Mouse (Mus musculus): ENCODE results near the gene Ttll9. TPM values are rescaled to one million over a fixed set of nuclear protein-coding genes. Genes with fewer than 3 reads are reported as not detected.

The Ttll9 gene
- 1.1 and 1.2 TPM in 2 replicates for polyA plus RNA-seq (2014; fragmentation: Nextera tagmentation; extraction: Ambion mirVana)

DNA sequence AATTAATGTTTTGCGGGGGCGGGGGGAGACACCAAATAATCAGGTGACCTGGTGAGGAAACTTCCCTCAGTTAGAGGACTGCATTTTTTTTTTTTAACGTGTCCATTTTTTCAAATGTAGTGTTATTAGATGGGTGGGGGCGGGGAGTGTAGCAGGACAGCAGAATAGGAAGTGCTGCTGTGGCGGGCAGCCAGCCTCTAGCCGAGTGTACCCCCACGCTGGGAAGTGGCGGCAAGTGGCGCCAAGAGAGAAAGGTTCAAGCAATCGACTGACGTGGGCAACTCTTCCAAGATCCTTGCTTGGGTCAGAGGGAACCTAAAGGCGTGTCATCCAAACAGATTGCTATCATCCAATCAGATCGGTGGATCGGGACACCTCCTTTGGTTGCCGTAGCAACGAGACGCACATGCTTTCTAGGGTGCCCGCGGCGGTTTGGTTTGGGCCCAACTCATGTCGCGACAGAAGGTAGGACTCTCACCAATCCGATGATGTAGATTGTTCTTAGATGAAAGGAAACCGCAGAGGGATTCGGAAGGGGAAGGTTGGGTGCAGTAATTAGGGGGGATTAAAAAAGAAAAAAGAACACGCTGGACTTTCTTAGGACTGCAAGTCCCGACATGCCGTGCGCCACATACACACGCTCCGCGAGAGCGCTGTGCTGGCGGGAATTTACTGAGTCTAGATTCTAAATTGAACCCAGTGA lies at the start of gene Ttll9:
Gene Ttll9, plus strand, starts transcription at position 395 of the 703 bp plus-strand sequence.
- 2% methylated on average over 34 of the region's 34 CpGs for WGBS
- peak; percentile 93 for ATAC-seq (ENCODE audit: low FRiP score, low TSS enrichment)
- no peaks in the 10 kb centered on the region for H3K27me3 ChIP-seq (ENCODE audit: control insufficient read depth, insufficient read depth, low read length)

GRCm38 (mm10) chr2:152913471-152913870 lies 48.8 kb upstream of the Ttll9 start:
- ATAC-seq (ENCODE audit: low FRiP score, low TSS enrichment): no peak
- Histone ChIP-seq H3K4me2 (replicated peaks; ENCODE audit: low read depth, low read length) (no peak overlapping the region), H3K27me3 (ENCODE audit: control insufficient read depth, insufficient read depth, low read length) (peaks cover 16% of the 10 kb centered on the region), H3K36me3 (ENCODE audit: control insufficient read depth, insufficient read depth, low read length) (no peaks in the 10 kb centered on the region), H3K4me1 (ENCODE audit: control insufficient read depth, insufficient read depth, low read length) (peaks cover 13% of the 10 kb centered on the region), H3K4me3 (ENCODE audit: low read length) (no peak overlapping the region), H3K9ac (ENCODE audit: low read depth, low read length) (no peak overlapping the region), H3K9me3 (ENCODE audit: control insufficient read depth, low read length) (no peaks in the 10 kb centered on the region), H3K27ac (ENCODE audit: low read depth, low read length) (no peak overlapping the region)
- WGBS: 23% methylated on average over 7 of the region's 7 CpGs

More for the DNA sequence above, at the start of gene Ttll9:
- Histone ChIP-seq H3K9me3 (ENCODE audit: control insufficient read depth, low read length) (no peaks in the 10 kb centered on the region), H3K4me1 (ENCODE audit: control insufficient read depth, insufficient read depth, low read length) (peaks cover 3% of the 10 kb centered on the region; the same call in 1 of the 2 replicates), H3K9ac (ENCODE audit: low read depth, low read length) (peak within 1 kb of the TSS; percentile 38), H3K4me2 (replicated peaks; ENCODE audit: low read depth, low read length) (peak within 1 kb of the TSS; percentile 56), H3K27ac (ENCODE audit: low read depth, low read length) (no peak within 1 kb of the TSS), H3K4me3 (ENCODE audit: low read length) (peak within 1 kb of the TSS; percentile 34), H3K36me3 (ENCODE audit: control insufficient read depth, insufficient read depth, low read length) (no peaks in the 10 kb centered on the region)

- Histone ChIP-seq H3K27ac (ENCODE audit: low read depth, low read length) (no peak overlapping the region), H3K36me3 (ENCODE audit: control insufficient read depth, insufficient read depth, low read length) (no peaks in the 10 kb centered on the region), H3K4me2 (replicated peaks; ENCODE audit: low read depth, low read length) (peak overlapping the region; percentile 34), H3K9me3 (ENCODE audit: control insufficient read depth, low read length) (no peaks in the 10 kb centered on the region), H3K9ac (ENCODE audit: low read depth, low read length) (no peak overlapping the region), H3K4me3 (ENCODE audit: low read length) (no peak overlapping the region), H3K4me1 (ENCODE audit: control insufficient read depth, insufficient read depth, low read length) (peaks cover 17% of the 10 kb centered on the region), H3K27me3 (ENCODE audit: control insufficient read depth, insufficient read depth, low read length) (peaks cover 16% of the 10 kb centered on the region)
- 2% methylated on average over 17 of the region's 18 CpGs for WGBS
- peak; percentile 60 for ATAC-seq (ENCODE audit: low FRiP score, low TSS enrichment)
These were observed 47.8 kb upstream of the Ttll9 start for GRCm38 (mm10) chr2:152914310-152915120.

DNA sequence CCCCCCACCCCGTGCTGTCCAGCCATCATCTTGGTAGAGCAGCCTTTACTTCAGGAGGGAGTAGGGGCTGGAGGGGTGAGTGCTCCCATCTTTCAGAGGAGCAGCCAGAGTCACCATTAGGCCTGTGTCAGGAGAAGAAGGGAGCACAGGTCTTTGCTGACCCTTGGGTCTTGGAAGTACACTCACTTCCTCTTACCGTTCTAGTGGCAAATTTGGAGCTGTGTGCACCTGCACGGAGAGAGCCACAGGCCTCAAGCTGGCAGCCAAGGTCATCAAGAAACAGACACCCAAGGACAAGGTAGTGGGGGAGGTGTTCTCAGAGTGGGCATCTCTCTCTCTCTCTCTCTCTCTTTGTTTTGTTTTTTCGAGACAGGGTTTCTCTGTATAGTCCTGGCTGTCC lies 46.8 kb upstream of the Ttll9 start:
- Histone ChIP-seq H3K27me3 (ENCODE audit: control insufficient read depth, insufficient read depth, low read length) (peaks cover 15% of the 10 kb centered on the region), H3K9me3 (ENCODE audit: control insufficient read depth, low read length) (no peaks in the 10 kb centered on the region), H3K36me3 (ENCODE audit: control insufficient read depth, insufficient read depth, low read length) (no peaks in the 10 kb centered on the region), H3K4me2 (replicated peaks; ENCODE audit: low read depth, low read length) (no peak overlapping the region), H3K4me1 (ENCODE audit: control insufficient read depth, insufficient read depth, low read length) (peaks cover 17% of the 10 kb centered on the region), H3K27ac (ENCODE audit: low read depth, low read length) (no peak overlapping the region), H3K9ac (ENCODE audit: low read depth, low read length) (no peak overlapping the region), H3K4me3 (ENCODE audit: low read length) (no peak overlapping the region)
- no peak for ATAC-seq (ENCODE audit: low FRiP score, low TSS enrichment)
- WGBS: 76% methylated on average over 4 of the region's 4 CpGs

DNA sequence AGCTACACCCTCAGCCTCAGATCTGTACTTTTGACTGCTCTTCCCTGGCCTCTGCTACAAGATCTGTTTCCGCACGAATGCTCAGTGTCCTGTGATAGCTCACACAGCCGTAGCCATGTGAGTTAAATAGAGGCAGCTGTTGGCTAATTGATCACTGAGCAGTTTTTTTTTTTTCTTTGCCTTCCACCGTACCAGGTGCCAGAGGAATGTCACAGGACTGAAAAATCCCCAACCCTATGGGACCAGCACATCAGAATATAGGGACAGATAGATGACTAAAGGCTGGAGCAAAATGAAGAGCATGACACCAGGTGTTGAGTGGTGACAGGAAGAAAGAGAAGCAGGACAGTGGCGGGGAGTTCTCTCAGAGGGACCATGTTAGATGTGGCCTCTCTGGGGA lies 46.2 kb upstream of the Ttll9 start:
- Histone ChIP-seq H3K4me3 (ENCODE audit: low read length) (no peak overlapping the region), H3K4me2 (replicated peaks; ENCODE audit: low read depth, low read length) (no peak overlapping the region), H3K4me1 (ENCODE audit: control insufficient read depth, insufficient read depth, low read length) (peaks cover 17% of the 10 kb centered on the region), H3K27ac (ENCODE audit: low read depth, low read length) (no peak overlapping the region), H3K36me3 (ENCODE audit: control insufficient read depth, insufficient read depth, low read length) (no peaks in the 10 kb centered on the region), H3K9ac (ENCODE audit: low read depth, low read length) (no peak overlapping the region), H3K27me3 (ENCODE audit: control insufficient read depth, insufficient read depth, low read length) (peaks cover 14% of the 10 kb centered on the region), H3K9me3 (ENCODE audit: control insufficient read depth, low read length) (no peaks in the 10 kb centered on the region)
- ATAC-seq (ENCODE audit: low FRiP score, low TSS enrichment): no peak
- WGBS: 53% methylated on average over 5 of the region's 5 CpGs

DNA sequence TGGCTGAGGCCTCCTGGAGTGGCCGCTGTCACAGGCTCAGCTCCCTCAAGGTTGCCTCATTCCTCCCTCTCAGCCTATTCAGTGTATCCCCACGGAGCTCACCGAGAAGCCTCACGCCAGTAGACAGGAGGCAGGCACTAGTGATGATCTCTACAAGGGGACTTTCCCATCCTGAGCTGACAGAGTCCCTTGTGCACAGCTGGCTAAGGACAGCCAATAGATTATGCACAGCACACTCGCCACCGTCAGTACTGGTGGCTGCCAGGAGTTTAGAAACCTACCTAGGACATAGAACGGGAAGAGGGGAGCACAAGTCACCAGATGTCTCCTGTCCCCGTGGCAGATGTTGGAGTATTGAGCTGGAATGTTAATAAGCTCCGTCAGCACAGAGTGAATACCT lies 44.6 kb upstream of the Ttll9 start:
- Histone ChIP-seq H3K36me3 (ENCODE audit: control insufficient read depth, insufficient read depth, low read length) (no peaks in the 10 kb centered on the region), H3K27ac (ENCODE audit: low read depth, low read length) (no peak overlapping the region), H3K27me3 (ENCODE audit: control insufficient read depth, insufficient read depth, low read length) (peaks cover 7% of the 10 kb centered on the region), H3K4me3 (ENCODE audit: low read length) (no peak overlapping the region), H3K9ac (ENCODE audit: low read depth, low read length) (no peak overlapping the region), H3K4me1 (ENCODE audit: control insufficient read depth, insufficient read depth, low read length) (peaks cover 17% of the 10 kb centered on the region), H3K9me3 (ENCODE audit: control insufficient read depth, low read length) (no peaks in the 10 kb centered on the region), H3K4me2 (replicated peaks; ENCODE audit: low read depth, low read length) (no peak overlapping the region)
- no peak for ATAC-seq (ENCODE audit: low FRiP score, low TSS enrichment)
- WGBS: 50% methylated on average over 9 of the region's 9 CpGs

DNA sequence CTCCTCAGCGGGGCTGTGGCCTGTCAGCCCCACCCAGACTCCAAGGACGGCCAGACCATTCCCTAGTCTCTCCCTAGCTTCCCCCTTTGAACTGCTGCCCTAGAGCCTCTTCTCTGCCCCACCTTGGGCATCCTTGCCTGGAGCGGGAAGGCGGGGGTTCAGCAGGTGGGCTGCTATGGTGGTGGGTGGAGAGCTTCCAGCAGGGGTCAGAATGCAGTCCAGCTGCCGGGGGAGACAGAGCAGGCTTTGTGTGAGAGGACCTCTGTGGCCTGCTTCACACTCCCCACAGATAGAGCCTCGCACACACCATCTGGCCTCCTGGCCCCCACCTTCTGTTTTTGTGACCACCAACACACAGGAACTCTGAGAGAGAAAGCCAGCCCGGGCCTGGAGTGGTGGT lies 39.9 kb upstream of the Ttll9 start:
- ATAC-seq (ENCODE audit: low FRiP score, low TSS enrichment): no peak
- Histone ChIP-seq H3K4me1 (ENCODE audit: control insufficient read depth, insufficient read depth, low read length) (peaks cover 37% of the 10 kb centered on the region), H3K9me3 (ENCODE audit: control insufficient read depth, low read length) (no peaks in the 10 kb centered on the region), H3K4me2 (replicated peaks; ENCODE audit: low read depth, low read length) (no peak overlapping the region), H3K4me3 (ENCODE audit: low read length) (no peak overlapping the region), H3K27ac (ENCODE audit: low read depth, low read length) (no peak overlapping the region), H3K27me3 (ENCODE audit: control insufficient read depth, insufficient read depth, low read length) (no peaks in the 10 kb centered on the region), H3K9ac (ENCODE audit: low read depth, low read length) (no peak overlapping the region), H3K36me3 (ENCODE audit: control insufficient read depth, insufficient read depth, low read length) (no peaks in the 10 kb centered on the region)
- 36% methylated on average over 7 of the region's 7 CpGs for WGBS

DNA sequence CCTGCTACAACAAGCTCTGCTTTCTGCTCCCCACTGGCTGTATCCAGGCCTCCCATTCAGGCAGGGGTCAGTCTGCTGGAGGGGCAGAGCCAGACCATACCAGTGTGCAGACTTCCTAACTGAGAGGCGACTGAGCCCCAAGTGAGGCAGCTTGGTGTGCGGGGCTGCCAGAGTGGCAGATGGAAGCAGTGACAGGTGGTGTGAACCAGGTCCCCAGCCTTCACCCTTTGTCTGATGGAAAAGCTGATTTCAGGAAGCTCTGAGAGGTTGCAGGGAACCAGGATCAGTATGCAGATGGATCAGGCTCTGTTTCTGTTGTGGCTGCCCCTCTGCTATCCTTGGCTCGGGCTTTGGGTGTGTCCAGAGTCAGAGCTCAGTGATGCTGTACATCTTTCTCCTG lies 38.7 kb upstream of the Ttll9 start:
- H3K4me1 ChIP-seq (ENCODE audit: control insufficient read depth, insufficient read depth, low read length): peaks cover 44% of the 10 kb centered on the region
- 0 out of 2 replicates have a peak overlapping the region, but pooled peaks have one; percentile 32 for H3K27ac ChIP-seq (ENCODE audit: low read depth, low read length)
- H3K9me3 ChIP-seq (ENCODE audit: control insufficient read depth, low read length): no peaks in the 10 kb centered on the region
- ATAC-seq (ENCODE audit: low FRiP score, low TSS enrichment): no peak
- no peak overlapping the region for H3K4me3 ChIP-seq (ENCODE audit: low read length)
- H3K27me3 ChIP-seq (ENCODE audit: control insufficient read depth, insufficient read depth, low read length): no peaks in the 10 kb centered on the region
- no peak overlapping the region for H3K4me2 ChIP-seq (replicated peaks; ENCODE audit: low read depth, low read length)
- H3K9ac ChIP-seq (ENCODE audit: low read depth, low read length): no peak overlapping the region
- WGBS: 73% methylated on average over 3 of the region's 3 CpGs
- no peaks in the 10 kb centered on the region for H3K36me3 ChIP-seq (ENCODE audit: control insufficient read depth, insufficient read depth, low read length)

DNA sequence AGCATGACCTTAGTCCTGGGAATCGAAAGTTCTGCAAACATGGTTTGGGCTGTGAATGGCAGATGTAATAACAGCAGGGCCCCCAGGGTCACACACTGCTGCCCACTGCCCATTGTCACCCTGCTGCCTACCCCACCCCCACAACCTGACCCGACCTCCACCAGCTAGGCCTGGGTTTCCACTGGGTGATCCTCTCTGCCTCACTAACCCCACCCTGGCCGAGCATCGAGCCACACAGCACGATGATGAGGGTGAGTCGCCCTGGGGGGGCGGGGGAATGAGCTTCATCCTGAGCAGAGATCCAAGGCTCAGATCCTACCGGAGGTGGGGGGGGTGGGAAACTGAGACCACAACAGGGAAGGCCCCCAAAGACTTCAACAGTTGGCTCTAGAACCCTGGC lies 38.2 kb upstream of the Ttll9 start:
- H3K4me3 ChIP-seq (ENCODE audit: low read length): no peak overlapping the region
- ATAC-seq (ENCODE audit: low FRiP score, low TSS enrichment): peak; percentile 50
- no peaks in the 10 kb centered on the region for H3K9me3 ChIP-seq (ENCODE audit: control insufficient read depth, low read length)
- H3K36me3 ChIP-seq (ENCODE audit: control insufficient read depth, insufficient read depth, low read length): no peaks in the 10 kb centered on the region
- WGBS: 36% methylated on average over 8 of the region's 8 CpGs
- no peak overlapping the region for H3K27ac ChIP-seq (ENCODE audit: low read depth, low read length)
- no peaks in the 10 kb centered on the region for H3K27me3 ChIP-seq (ENCODE audit: control insufficient read depth, insufficient read depth, low read length)
- H3K9ac ChIP-seq (ENCODE audit: low read depth, low read length): no peak overlapping the region
- H3K4me2 ChIP-seq (replicated peaks; ENCODE audit: low read depth, low read length): no peak overlapping the region
- peaks cover 46% of the 10 kb centered on the region for H3K4me1 ChIP-seq (ENCODE audit: control insufficient read depth, insufficient read depth, low read length)
